Mouse (Mus musculus) effector memory CD4-positive, alpha-beta T cell, adult 5 months (primary cell): ENCODE results near the gene Pkib. TPM values are rescaled to one million over a fixed set of nuclear protein-coding genes. Genes with fewer than 3 reads are reported as not detected.

Experiments used
- polyA plus RNA-seq: library from polyadenylated mRNA; unstranded; fragments of 100-300 nt; shearing (Covaris generic); gene quantifications from one replicate; pipeline ENCODE4 v1.2.1, GENCODE M21; 2017

Pkib gene
- 0.47 TPM for polyA plus RNA-seq

DNA sequence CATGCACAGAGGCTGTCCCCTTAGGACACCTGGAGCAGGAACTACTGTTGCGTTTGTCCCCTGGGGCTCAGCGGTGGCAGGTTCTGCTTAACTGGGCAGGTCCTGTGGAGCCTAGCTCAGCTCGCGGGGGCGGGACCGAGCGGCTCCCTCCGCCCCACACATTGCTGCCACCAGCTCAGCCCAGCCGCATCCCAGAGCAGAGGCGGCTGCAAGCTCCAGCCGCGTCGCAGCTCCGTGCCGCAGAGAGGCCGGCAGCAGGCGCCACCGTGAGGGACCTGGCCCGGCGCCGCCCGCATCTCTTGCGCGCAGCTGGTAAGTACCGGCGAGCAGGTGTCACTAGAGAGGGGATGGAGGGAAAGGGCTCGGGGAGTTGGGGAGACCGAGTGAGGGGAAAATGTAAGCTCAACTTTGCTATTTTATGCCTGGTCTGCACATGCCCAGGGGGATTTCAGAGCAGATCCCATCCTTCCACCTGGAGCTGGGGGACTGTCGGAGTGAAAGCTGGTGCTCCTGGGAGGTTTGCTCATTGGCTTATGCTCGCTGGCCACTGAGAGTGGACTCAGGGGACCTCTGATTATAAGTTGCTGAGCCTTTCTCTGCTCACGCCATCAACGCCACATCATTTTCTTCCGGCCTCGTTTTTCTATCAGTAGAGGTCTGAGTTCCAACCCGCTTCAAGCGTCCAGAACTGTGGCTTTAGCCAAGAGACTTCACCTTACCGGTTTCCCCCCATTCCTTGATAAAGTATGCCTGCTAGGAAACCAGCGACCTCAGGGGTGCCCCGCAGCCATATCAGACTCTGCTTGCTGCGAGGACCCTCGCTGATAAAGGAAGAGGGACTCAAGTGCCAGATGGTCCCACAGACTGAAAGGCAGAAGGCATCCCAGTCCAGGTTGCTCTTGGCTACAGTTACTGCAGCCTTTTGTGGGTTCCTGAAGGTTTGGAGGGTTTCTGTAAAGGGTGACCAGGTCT is at the start of gene Pkib:
Gene Pkib (plus strand): TSS at position 86 of the 972 bp plus-strand sequence.

DNA sequence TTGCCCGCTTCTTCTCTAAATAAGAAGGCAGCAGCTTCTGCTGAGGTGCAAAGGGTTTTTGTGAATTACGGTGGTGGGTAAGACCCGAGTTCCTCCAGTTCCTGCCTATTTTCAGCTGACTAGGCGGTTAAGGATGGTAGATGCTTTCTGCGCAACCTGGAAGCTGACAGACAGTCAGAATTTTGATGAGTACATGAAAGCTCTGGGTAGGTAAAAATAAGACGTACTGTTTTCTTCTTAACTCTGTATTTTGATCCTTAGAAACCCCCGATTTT is 153.0 kb downstream of the Pkib start, which contains the start of gene Fabp7:
Gene Fabp7 (plus strand): TSS at position 6 of the 275 bp plus-strand sequence.

Other genes with a start within 250 kb of the Pkib start
- gene Hsf2, start 145.6 kb upstream of the Pkib start, polyA plus RNA-seq: 3.9 TPM
- 236 TPM for gene Serinc1, start 99.5 kb upstream of the Pkib start, polyA plus RNA-seq
- not detected for gene Fabp7, start 152.9 kb downstream of the Pkib start, polyA plus RNA-seq
- gene Smpdl3a, start 162.4 kb downstream of the Pkib start, polyA plus RNA-seq: 140 TPM